Mouse (Mus musculus) heart, postnatal 0 days (tissue): ENCODE results near the gene Mrpl51.

Source experiments
- CTCF ChIP-seq: IDR thresholded peaks from 2 replicates; pipeline ENCODE4 v1.5.1; 2016; ENCODE audit warnings: antibody characterized with exemption, control low read depth, low read depth
- EP300 ChIP-seq: IDR thresholded peaks from 2 replicates; pipeline ENCODE4 v1.6.1; 2016; ENCODE audit warnings: antibody characterized with exemption, low read depth

DNA sequence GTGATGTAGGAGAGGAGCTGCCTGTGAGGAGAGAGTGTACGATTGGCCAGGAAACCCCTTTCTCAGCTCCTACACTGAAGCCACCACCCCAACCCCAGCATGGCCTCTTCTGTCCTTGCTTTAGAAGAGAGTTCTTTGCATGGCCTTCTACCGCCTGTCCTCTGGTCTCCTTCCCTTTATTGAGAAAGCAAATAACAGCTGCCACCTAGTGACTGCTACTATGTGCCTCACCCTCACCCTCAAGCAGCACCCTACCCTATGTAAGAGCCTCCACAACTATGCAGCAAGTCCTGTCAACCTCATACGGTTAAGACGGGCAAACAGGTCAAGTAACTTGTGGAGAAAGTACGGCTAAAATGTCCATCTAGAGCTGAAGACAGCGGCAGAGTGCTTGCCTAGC lies 21.4 kb upstream of the Mrpl51 start:
- TF ChIP-seq CTCF (peak; percentile 59), EP300 (no peak)
